Mouse (Mus musculus) ovary, postnatal 36 days (tissue): Measurements from ENCODE around the gene Rin2.

Source experiments
- DNase-seq: peaks from one replicate; pipeline ENCODE4 v3.0.0; 2022; ENCODE audit warnings: low spot score, mixed read lengths

Rin2 gene

GRCm38 (mm10) chr2:145735079-145735478 lies 60.1 kb downstream of the Rin2 start:
- no peak for DNase-seq

GRCm38 (mm10) chr2:145736543-145736942 lies 61.5 kb downstream of the Rin2 start:
- no peak for DNase-seq

DNA sequence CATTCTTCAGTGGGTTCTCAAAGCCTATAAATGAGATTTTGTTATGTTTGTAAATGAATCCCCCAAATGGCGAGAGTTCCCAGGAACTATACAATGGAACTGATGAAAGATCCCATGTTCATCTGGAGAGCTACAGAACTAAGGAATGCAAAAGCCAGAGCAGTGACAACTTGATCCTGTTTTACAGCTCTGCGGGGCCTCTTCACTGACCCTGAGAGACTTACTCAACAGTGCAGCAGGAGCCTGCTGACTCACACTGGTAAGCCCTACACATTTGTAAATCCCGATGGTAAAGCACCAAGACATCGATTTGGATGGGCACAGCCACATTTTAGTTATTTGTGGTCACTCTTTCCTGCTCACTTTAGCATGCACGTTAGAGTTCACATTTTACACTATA lies 62.2 kb downstream of the Rin2 start:
- DNase-seq, result no peak

- DNase-seq, result no peak
Measured at GRCm38 (mm10) chr2:145740729-145741128, 65.7 kb downstream of the Rin2 start.

DNA sequence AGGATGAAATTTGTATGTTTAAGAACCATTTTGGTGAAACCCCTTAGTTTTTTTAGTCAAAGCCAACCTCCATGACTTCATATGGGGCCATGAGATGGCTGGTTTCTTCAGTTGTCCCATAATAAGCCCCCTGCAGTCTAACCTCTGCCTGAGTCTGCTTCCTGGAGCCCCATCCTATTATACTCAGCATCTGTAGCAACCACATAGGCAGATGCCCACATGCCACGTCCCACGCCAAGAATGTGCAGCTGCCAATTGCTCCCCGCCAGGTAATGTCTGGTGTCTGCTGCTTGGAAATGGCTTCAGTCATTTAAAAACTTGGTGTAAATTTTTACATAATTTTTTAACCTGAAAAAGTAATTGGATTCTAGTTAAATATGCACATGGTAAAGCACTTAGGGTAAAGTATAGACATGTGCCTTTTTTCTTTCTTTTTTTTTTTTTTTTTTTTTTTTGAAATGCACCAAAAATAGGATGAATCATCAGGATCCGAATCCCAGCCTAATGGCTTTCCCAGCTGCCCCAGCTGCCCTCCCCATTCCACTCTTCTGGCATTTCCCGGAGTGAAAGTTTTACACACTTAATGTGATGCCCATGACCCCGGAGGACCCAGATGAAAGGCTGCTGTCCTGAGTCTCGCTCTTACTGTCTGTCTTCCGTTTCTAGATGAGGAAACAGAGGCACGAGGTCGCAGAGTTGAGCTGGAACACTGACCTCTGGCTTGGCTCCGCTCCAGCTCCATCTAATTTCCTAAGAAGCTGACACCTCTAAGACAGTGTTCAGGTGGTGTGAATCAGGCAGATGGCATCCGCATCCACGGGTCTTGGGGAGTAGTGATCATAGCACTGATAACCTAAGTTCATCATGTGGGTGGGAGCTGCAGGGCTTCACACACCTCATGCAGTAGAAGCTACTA lies 68.0 kb downstream of the Rin2 start:
- DNase-seq, result no peak

- DNase-seq, result no peak
Measured at GRCm38 (mm10) chr2:145746406-145746805, 71.4 kb downstream of the Rin2 start.

DNA sequence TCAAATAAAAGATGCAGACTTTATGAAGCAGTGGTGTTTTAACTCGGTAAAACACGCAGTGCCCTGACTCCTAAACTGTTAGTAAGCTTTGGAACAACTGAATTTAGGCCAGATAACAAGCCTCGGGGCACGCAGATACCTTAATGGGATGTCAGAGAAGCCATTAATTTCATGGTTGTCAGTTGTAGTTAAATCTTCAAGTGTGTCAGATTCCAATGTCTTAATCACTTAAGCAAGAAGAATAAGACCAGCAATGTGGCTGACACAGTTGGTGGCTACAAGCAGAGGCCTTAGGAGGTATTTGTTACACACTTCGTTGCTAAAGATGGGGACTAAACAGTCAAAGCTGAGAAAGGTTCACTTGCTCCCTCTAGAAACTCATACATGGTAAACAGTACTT lies 74.6 kb downstream of the Rin2 start:
- DNase-seq, result no peak

DNA sequence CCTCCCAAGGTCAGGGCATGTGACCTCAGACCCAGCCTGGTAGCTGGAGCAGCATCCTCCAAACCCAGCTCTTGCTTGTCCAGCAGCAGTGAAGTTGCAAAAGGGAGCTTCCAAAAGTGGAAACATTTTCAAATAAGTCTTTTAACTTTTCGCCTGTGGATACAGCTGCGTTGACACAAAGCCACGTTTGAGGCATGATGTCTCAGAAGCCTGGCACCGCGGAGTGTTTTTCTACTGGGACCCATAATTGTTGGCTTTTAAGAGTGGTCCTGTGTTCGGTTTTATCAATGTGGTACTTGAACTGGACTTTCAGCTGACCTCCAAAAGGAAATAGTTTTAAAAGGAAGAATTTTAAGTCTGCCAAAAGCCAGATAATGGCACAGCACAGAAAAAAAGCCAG lies 77.6 kb downstream of the Rin2 start:
- DNase-seq, result no peak

- no peak for DNase-seq
Measured at GRCm38 (mm10) chr2:145753973-145754372, 79.0 kb downstream of the Rin2 start.

- DNase-seq, result no peak
Measured at GRCm38 (mm10) chr2:145755864-145756822, 81.1 kb downstream of the Rin2 start.

- DNase-seq, result no peak
Measured at GRCm38 (mm10) chr2:145760121-145760520, 85.1 kb downstream of the Rin2 start.

GRCm38 (mm10) chr2:145761436-145761835 lies 86.4 kb downstream of the Rin2 start:
- no peak for DNase-seq

GRCm38 (mm10) chr2:145769964-145770363 lies 94.9 kb downstream of the Rin2 start:
- no peak for DNase-seq

GRCm38 (mm10) chr2:145770730-145771536 lies 95.9 kb downstream of the Rin2 start:
- DNase-seq, result no peak

DNA sequence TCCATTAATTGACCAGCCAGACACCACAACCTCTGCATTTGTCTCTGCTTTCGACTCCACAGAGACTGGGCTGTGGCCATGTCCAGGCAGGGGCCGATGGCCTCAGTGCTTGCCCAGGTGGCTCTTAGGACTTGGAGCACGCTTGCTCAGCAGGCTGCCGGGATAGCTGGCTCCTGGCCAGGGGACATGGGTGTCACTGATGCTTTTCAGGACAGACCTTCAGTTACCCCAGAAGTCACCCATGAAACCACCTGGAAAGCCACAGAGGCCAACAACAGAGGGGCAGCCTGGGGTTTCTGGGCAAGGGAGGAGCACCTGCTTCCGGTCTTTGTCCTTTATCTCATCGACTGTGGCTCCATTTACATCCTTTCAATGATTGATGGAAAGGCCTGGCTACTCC lies 108.2 kb downstream of the Rin2 start:
- DNase-seq, result no peak

- no peak for DNase-seq
Measured at GRCm38 (mm10) chr2:145784246-145784935, 109.4 kb downstream of the Rin2 start.

GRCm38 (mm10) chr2:145784964-145785363 lies 109.9 kb downstream of the Rin2 start:
- DNase-seq, result no peak

DNA sequence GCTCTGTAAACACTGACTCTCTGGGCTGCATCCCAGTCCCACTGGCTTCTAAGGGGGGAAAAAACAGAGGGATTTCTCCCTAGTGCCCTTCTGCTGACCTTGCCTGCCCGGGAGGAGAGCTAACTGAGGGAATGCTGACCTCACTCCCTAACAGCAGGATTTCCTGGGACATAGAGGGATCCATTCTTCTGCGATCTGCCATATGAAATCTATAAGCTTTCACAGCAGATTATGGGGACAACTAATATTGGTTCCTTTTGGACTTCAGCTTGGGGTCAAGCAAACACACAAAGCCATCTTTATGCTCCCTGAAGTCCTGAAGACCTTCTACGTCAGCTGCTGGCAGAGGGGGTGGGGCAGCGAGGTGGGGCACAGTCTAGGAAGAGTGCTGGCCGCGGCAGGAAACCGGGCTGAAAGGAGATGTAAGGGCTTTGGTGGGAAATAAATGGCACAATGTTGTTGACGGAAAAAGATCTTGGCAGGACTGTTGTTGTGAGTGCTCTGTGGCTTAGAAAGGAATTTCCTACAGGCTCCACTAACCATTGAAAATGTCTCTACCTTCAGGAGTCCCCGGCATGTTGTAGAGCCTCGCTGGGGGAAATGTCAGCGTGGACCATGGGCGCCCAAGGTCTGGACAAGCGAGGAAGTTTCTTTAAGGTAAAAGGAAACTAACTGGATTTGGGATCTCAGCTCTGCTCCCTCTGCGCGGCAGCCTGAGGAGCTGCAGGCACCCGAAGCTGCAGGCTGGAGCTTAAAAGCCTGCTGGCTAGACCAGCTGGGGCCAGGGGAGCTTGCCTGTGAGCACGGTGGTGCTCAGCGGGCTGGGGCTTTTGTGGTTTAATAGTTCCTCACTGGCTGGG lies 111.0 kb downstream of the Rin2 start:
- peak; percentile 51 for DNase-seq

GRCm38 (mm10) chr2:145786618-145786932 lies 111.6 kb downstream of the Rin2 start:
- DNase-seq, result no peak

DNA sequence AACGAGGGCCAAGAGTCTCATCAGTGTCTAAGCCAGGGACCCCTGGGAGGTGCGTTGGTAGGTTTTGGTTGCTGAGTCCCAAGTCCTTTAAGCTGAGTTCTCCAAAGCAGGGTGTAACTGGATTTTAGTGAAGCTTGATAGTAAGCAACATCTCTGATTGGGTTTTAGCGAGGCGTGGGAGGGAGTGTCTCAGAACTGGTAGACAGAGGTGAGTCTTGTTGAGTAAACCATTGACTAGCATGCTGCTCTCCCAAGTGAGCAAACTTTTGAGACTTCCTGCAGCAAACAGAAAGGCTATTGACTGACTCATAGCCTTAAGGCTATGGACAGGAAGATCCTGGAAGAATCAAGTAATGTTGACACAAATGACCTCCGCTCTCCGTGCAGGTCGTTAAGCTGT lies 112.5 kb downstream of the Rin2 start:
- DNase-seq, result no peak
